Mouse (Mus musculus): ENCODE results near the gene Artn.

Gene Artn

DNA sequence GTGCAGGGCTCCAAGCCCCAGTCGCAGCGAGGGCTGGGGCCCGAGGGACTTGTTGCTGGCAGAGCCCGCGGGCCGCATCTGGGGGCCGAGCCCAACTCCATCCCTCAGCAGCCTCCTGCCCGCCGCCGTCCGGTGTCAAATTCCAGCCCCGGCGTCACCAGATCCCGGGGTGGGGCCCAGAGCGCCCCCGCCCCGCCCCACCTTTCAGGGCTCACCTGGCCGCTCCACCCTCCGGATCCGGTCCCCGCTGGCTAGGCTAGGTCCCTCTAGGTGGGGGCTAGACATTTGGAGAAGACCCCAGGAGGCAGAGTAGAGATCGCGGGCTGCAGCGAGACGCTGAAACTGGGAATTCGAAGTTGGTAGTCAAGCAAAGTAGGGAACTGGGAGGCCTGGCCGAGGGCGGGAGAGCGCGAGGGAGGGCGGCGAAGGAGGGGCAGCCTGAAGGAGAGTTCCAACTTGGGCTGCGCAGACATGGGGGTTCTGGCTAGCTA lies at the start of gene Artn:
Gene Artn (minus strand): TSS at position 373 of the 491 bp plus-strand sequence.
- no peak for DNase-seq (ENCODE audit: low read depth, low spot score)

DNA sequence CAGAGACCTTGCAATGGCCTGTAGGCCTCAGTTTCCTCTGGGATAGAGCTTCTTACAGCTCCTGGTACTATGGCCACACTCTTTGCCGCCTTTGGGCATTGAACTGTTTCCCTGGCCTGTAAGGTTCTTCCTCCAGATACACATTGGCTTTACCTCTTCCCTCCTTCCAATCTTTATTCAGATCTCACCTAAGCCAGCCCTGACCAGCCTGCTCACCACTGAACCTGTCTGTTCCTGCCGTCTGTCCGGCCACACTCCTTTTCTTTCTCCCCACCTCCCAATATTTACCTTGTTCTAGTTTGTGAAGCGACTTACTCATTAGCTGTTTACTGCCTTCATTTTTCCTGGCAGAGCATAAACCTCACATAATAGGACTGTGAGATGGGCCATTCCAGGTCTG lies 49.6 kb upstream of the Artn start:
- DNase-seq (ENCODE audit: low read depth, low spot score), result no peak

DNA sequence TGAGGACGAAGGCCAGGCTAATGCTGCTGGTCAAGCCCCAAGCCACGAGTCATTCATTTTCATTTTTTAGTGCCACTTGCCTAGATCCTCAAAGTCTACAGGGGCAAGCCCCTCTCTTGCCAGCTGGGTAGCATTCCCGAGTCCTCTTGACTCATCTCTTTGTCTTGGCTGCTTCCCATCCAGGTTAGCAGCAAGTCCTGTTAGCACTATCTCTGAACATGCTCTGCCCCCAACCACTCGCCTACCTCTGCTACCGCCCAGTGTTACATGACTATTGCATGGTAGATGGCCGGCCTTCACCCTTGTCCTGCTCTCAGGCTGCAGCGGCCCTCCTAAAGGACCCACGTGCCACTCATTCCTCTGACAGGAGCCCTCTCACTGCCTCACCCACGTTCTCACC lies 48.7 kb upstream of the Artn start:
- DNase-seq (ENCODE audit: low read depth, low spot score), result no peak

DNA sequence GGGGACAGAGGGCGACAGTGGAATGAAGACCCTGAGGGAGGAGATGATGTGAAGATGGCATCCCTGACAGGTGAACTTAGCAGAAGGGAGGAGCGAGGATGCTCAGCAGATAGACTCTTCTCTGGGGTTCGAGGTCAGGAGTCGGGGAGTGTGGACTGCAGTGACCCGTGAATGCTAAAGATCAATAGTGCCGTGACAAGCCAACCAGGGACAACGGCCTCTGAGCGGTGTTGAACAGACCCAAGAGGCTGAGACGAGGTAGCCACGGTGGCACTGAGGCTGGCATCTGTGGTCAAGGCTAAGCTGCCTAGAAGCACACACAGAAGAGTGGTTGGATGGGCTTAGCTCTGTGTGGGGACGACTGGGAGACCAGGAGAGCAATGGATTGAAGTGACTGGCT lies 48.3 kb upstream of the Artn start:
- no peak for DNase-seq (ENCODE audit: low read depth, low spot score)

DNA sequence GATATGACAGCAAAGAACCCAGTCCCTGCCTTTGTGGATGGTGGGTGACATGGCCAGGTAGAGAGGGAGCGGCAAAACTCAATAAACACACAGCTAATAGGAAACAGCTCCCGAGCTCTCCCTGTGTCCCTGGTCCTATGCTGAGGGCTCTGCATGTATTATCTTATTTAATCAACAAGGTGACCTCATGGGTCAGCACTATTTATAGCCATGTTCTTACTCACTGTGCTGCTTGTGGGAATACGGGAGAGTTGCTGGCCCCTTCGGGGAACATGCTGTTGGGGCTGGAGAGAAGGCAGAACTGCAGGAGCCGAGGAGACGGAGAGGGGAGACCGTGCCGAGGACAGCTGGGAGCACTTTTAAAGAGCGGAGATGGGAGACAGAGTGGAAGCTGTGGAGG lies 47.8 kb upstream of the Artn start:
- no peak for DNase-seq (ENCODE audit: low read depth, low spot score)

DNA sequence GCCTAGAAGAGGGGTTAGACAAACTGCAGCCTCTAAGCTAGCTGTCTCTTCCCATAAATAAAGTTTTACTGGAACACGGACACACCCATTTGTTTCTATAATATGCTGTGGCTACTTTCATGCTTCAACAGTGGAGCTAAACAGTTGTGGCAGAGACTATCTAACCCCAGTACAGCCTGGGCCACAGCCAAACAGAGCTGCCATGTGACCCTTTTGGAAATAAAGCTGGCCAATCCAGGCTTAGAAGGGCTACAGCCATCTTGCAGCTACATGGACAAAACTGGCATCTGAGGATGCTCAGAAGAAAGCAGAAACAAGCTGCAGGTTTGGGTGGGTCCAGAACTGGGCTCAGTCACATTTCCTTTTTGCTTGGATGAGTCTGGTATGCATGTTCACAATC lies 46.3 kb upstream of the Artn start:
- no peak for DNase-seq (ENCODE audit: low read depth, low spot score)

DNA sequence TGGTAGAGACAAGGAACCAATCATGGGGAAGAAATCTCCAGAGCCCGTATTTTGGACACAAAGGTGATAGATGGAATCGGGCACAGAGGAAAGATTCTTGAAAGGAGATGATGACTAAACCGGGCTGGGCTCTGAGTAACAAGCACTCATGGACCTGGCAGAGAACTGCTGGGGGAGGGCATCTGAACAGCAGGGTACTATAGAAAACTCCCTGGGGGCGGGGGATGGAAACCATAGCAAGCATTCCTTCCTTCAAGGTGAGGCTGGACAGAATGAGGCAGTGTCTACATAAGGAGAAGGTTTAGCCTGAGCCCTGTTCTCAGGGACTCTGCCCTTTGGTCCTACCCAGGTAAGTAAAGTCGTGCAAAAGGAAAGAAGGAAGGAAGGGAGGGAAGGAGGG lies 45.2 kb upstream of the Artn start:
- DNase-seq (ENCODE audit: low read depth, low spot score), result no peak

DNA sequence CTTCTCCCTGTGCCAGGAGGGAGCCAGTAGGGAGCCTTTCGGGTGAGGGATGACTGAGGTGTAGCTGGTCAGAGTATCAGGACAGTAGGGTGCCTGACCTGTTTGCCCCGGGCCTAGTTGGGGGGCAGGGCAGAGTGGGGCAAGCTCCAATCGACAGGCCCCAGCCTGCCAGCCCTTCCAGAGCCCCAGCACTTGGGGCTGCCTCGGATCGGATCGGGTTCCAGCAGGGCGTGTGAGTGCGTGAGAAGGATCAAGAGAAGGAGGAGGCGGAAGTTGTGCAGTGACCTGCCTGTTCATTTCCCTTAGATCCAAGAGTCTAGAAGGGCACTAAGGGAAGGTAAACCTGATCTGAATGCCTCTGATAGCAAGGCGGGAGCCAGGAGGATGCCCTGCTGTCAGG lies 43.4 kb upstream of the Artn start:
- DNase-seq (ENCODE audit: low read depth, low spot score), result no peak

DNA sequence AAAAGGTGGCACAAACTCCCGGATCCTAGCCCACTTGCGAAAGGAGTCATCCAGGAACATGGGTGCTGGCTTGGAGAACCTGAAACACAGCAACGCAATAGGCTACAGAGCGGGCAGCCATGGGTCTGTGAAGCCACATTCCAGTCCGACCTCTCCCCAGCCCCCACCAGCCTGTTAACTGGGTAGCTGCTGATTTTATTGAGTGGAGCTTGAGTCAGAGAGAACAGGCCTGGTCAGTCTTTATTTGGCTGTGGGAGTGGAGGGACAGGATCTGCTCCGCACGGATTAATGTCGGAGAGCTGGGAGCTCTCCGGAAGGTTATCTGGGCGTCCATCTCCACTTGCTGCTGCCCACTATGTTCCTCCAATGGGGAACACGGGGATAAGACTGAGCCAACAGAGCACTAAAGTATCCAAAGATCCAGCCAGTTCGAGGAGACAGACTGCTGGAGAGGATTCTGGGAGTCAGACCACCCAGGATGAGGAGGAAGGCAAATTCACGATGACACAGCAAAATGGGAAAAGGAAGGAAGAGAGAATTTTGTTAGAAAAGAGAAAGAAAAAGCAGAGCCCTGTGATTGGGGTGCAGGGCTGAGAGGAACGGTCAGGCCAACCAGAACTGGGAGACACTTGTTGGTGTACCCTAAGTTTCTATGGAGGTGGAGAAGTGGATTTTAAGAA lies 34.9 kb upstream of the Artn start:
- DNase-seq (ENCODE audit: low read depth, low spot score), result no peak

DNA sequence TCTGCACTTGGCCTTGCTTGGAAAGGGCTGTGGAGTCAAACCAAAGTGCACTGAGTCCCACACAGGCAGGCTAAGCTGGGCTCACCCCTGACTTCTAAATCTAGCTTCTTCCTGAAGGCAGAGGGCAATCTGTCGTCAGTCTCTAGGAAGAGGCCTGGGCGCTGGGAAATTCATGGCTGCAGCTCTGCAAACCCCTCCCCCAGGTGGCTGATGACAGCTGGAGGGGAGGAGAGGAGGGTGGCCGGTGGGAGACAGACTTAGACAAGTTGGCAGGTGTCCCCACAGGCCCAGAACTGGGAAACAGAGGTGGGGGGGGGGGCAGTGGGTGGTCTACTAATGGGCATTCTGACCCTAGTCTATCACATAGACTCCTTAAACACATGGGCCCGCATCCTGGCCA lies 27.9 kb upstream of the Artn start:
- no peak for DNase-seq (ENCODE audit: low read depth, low spot score)

DNA sequence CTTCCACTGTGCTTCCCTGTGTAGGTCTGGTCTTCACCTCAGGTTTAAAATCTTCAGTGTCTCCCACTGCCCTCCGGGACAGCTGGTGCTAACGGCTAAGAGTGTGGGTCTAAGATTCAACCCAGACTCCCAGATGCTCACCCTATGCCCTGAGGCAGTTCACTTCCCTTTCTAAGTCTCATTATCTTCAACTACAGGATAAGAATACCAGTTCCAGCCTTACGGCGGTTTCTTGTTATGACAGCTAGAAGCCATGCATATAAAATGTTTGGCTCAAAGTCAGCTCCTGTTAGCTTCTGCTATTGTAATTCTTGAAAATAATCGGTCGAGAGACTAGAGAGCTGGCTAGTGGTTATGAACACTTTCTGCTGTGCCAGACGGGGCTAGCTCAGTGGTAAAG lies 17.9 kb upstream of the Artn start:
- no peak for DNase-seq (ENCODE audit: low read depth, low spot score)

DNA sequence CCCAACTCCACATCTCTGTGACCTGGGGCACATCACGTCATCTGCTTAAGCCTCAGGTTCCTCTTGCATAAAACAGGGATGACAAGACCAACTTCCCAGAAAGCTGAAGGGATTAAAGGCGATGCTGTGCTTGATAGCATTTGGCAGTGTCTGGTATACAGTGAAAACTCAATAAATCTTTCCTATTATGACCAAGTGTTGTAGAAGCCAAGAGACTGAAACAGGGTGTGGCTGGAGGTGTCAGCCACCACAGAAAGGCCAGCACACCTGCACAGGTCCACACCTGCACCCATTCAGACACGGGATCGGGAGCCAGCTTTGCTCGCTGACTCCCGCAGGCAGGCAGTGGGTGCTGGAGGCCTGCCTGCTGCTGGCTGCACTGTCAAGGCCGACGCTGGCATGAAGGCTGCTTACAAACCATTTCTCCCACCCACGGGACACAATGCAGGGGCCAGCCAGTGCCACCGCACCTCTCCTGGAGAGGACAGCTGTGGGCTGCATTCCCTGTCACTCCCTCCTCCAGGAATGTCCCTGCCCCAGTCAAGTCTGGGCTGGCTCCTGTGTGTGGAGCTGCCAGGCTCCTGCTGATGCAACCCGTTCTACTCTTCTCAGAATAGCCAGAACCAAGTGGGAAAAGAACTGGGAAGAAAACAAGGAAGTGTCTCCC lies 17.2 kb upstream of the Artn start:
- DNase-seq (ENCODE audit: low read depth, low spot score), result no peak

DNA sequence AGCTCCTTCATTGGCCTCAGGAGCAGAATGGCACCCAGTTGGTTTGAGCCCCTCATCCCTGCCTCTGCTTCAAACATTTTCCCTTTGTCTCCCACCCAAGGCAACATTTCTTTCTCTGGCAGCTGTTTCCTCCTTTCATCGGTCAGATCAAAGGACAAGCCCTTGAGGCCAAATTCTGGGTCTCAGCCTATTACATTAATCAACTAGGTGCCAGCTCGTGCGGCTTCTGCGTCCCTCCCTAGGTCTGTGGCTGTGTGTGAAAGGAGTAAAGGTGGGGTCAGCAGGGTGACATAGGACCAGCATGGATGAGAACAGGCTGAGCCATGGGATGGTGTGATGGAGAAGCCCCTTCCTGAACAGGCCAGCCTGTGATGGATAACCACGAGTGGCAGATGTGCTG lies 13.8 kb upstream of the Artn start:
- no peak for DNase-seq (ENCODE audit: low read depth, low spot score)

DNA sequence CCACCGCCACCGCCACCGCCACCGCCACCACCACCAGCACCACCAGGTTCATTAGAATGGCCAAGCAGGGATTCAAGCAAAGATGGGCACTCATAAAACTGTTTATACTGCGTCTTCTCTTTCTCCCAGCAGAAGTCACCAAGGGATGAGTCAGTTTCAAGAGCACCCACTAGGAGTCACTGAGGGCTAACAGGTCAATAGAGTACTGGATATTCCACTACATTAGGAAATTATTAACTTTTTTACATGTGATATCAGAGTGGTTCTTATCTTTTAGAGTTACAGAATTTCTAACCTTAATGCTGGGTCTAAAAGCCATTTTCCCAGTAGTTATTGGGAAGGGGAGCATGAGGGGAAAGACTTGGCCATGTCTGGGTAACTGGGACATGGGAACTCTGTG lies 7.4 kb upstream of the Artn start:
- no peak for DNase-seq (ENCODE audit: low read depth, low spot score)

DNA sequence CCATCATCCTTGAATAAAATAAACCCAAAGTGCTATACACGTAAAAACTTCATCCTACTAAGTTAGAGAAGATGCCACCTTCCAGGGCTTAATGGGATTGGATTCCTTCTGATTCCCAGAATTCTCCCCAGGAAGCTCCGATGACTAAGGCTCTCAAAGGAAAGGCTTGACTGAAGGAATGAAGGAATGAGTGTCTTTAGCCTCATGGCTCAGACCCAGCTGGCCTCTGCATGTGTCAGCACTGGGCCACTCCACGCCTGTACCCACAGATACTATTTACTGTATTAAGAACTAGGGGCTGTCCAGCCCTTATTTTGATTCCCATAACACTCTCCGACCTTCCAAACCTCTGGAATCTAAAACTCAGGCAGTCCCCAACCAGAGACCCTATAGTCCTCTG lies 4.5 kb upstream of the Artn start:
- DNase-seq (ENCODE audit: low read depth, low spot score), result no peak

DNA sequence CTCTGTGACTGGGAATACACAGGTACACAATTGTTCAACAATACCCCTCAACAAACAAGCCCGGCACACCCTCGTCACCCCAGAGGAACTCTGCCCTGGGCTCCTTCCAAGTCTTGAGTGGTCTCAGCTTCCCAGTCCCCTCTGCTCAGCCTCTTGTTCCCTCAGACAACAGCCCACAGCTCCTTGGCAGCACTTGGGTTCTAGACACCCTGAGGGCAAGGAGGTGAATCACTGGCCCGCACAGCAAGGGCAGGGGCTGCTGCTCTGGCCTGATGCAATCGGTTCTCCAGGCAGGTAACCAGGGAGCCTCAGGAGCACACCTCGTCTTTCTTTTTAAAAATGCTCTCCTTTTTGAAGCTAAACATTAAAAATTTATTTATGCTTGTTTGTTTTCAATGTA lies 3.7 kb upstream of the Artn start:
- DNase-seq (ENCODE audit: low read depth, low spot score), result no peak

DNA sequence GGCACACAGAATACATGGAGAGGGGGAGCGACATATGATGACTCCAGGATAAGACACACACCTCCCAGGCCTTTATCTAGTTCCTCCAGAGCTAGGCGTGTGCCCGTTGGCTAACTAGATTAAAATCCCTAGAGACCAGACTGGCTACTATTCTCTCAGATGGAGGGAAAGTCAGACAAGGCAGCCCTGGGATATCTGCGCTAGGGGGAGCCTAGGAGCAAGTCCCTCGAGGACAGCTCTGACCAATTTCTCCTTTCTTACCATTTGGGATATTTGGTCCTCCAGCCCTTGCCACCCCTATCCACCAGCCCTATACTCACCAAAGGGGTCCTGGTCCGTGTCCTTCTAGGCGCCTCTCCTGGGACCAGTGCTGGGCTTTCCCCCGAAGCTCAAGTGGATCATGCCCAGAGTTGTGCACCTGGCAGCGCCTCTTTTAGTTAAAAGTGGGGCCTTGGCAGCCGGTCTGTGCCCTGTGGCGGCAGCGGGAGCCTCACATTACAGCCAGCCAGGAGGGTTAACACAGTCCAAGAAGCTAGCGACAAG lies 793 bp downstream of the Artn start:
- DNase-seq (ENCODE audit: low read depth, low spot score), result no peak

DNA sequence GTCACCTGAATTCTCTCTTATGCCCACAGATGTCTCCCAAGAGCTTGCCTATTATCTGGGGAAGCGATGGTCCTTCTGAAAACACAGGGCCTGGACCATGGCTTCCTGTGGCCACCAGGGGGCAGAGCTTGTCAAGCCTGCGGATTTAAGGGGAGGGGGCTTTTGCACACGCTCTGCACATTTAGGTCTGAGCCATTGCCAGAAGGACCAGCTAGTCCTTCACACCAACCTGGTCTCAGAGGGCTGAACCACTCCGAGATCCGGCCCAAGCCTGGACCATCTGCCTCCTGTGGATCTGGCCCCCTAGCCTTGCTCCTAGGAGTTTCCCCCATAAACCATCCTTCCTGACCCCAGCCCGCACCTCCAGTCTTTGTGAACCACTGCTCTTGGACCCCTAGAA lies 1.3 kb downstream of the Artn start:
- no peak for DNase-seq (ENCODE audit: low read depth, low spot score)

DNA sequence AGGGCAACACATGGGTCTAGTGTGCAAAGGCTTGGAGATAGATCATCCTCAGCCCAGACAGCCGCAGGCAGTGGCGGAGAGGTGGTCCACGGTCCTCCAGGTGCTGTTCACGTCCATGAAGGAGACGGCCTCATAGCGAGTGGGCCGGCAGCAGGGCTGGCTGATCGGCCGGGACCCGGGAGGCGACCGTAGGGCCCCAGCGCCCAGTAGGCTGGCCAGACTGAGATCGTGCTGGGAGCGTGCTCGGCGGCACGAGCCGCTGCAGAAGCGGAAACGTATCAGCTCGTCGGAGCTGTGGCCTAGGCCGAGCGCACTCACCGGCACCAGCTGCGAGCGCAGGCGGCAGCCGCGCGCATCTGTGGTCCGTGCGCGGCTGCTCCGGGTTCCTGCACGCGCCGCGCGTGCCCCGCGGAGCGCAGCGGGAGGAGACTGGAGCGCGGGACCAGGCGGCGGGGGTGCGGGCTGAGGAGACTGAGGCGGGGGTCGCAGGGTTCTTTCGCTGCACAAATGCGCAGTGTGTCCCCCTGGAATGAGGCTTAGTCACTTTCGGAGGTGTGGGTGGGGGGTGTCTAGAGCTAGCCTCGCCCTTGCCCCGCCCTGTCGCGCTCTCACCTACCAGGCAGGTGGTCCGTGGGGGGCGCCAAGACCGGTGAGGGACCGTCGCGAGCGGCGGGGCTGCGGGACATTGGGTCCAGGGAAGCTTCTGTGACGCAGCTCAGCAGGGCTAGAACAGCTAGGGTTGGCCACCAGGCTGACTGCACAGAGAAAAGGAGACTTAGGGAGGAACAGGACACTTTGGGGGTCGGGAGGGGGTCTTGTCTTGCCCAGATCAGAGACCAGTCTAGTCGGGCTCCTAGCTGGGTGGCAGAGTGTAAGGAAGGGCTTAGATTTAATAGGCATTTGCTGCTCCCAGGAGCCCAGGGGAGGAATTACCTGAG lies 2.7 kb downstream of the Artn start:
- no peak for DNase-seq (ENCODE audit: low read depth, low spot score)

DNA sequence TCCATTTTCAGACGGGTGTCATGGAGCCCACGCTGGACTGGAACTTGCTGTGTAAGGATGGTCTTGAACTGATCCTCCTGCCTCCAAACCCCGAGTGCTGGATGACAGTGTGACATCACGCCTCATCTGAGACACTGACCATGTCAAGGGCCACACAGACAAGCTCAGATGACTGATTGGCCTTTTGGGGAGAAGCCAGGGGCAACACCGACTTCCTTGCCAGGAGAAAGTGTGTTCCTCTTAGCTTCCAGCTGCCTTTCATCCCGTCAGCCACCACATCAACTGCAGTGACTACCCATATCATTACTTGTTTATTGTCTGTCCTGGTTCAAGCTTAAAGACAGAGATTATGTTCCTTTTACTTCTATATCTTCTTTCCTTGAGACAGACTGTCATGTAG lies 4.6 kb downstream of the Artn start:
- no peak for DNase-seq (ENCODE audit: low read depth, low spot score)

DNA sequence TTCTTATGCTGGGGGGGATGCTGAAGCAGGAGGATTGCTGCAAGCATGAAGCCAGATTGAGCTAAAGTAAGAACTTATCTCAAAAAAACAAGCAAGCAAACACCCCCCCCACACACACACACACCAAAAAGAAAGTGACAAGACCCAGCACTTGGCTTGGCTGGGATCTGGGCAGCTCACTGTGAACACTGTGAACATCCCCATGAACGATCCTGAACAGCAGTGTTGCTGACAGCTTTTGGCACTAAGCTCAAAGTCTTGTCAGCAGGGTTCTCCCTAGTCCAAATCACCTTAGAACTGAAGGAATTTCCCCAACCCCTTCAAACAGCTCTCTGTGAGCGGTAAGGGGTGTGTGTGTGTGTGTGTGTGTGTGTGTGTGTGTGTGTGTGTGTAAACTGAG lies 6.1 kb downstream of the Artn start:
- DNase-seq (ENCODE audit: low read depth, low spot score), result no peak

DNA sequence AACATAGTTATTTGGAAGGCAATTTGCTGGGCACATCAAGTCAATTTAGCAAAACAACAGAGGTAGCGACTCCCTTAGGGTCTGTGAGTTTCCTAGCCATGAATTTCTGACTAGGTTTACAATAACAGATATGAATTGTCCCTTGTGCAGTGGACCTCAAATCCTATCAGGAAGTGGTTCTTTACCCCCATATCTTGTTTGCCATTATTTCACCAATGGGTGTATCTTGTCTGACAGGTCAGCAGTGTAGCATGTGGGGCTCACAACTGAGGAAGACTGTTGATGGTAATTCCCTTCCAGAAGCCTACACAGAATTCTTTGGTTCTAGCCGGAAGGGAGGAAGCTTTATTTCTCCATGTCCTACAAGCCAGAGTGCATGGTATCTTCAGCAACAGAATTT lies 8.2 kb downstream of the Artn start:
- DNase-seq (ENCODE audit: low read depth, low spot score), result no peak

All from retina, postnatal 7 days (tissue).